In genomic region chr7:98523070-98523812, GRCm38 (mm10) we compare ENCODE assay signal across 9 mouse cellular contexts. TPM values are rescaled to one million over a fixed set of nuclear protein-coding genes. Genes with fewer than 3 reads are reported as not detected.
DNase-seq lines count a peak whose midpoint lies in the region; ATAC-seq and TF ChIP-seq lines count a peak whose summit lies in the region.
"Had no signal": no experiment of that assay in that cellular context is flagged by ENCODE, and none has a peak within 500 bp of the region (broad histone marks: within the 10 kb centered on the region; RNA-seq: fewer than 3 reads in every experiment).

No protein-coding gene starts in this region.

- H3K4me1 ChIP-seq in limb, embryonic 12.5 days (replicated peaks): peaks cover 27% of the 10 kb centered on the region
- peaks cover 14% of the 10 kb centered on the region for H3K4me1 ChIP-seq in limb, embryonic 10.5 days
- peaks cover 17% of the 10 kb centered on the region for H3K4me1 ChIP-seq in hindbrain, postnatal 0 days (ENCODE audit: insufficient read depth, low read length)

- no peak for DNase-seq in limb, embryonic 10.5 days (ENCODE audit: low spot score)
- DNase-seq in gastrocnemius, postnatal 10 days: peak; percentile 35
- DNase-seq in hindbrain, postnatal 0 days (ENCODE audit: low spot score): peak; percentile 38
- DNase-seq in lung, postnatal 14 days: peak; percentile 47
- DNase-seq in layer of hippocampus, adult 9-11 months: no peak
- DNase-seq in natural killer cell, adult 2 months (ENCODE audit: low spot score in 2 of 2): no peak
- no peak for DNase-seq in spleen, postnatal 10 days (ENCODE audit: low spot score in 2 of 2)

- no peak overlapping the region for H3K4me3 ChIP-seq in limb, embryonic 12.5 days (replicated peaks)
- H3K4me3 ChIP-seq in limb, embryonic 10.5 days: no peak overlapping the region
- no peak overlapping the region for H3K4me3 ChIP-seq in hindbrain, postnatal 0 days (ENCODE audit: low read length)

- H3K27me3 ChIP-seq in limb, embryonic 12.5 days: no peaks in the 10 kb centered on the region
- H3K27me3 ChIP-seq in limb, embryonic 10.5 days (ENCODE audit: low read depth, poor library complexity, severe bottlenecking): no peaks in the 10 kb centered on the region
- no peaks in the 10 kb centered on the region for H3K27me3 ChIP-seq in hindbrain, postnatal 0 days (ENCODE audit: insufficient read depth, low read length)

- WGBS in limb, embryonic 12.5 days: 74% methylated on average over 8 of the region's 8 CpGs
- WGBS in limb, embryonic 10.5 days: 73% methylated on average over 8 of the region's 8 CpGs
- 54% methylated on average over 8 of the region's 8 CpGs for WGBS in hindbrain, postnatal 0 days

- no peak overlapping the region for H3K9ac ChIP-seq in limb, embryonic 12.5 days (replicated peaks)
- H3K9ac ChIP-seq in hindbrain, postnatal 0 days (replicated peaks; ENCODE audit: low read length): no peak overlapping the region

- no peaks in the 10 kb centered on the region for H3K36me3 ChIP-seq in limb, embryonic 12.5 days
- no peaks in the 10 kb centered on the region for H3K36me3 ChIP-seq in limb, embryonic 10.5 days
- no peaks in the 10 kb centered on the region for H3K36me3 ChIP-seq in hindbrain, postnatal 0 days (ENCODE audit: insufficient read depth, low read length)
- H3K36me3 ChIP-seq: G1E had no signal

- TF ChIP-seq CTCF in hindbrain, postnatal 0 days (IDR thresholded peaks at IDR 0.05; ENCODE audit: low read depth): no peak

- peak overlapping the region; percentile 64; the same call in 1 of the 2 replicates for H3K27ac ChIP-seq in limb, embryonic 12.5 days
- no peak overlapping the region; the same call in 1 of the 2 replicates for H3K27ac ChIP-seq in limb, embryonic 10.5 days
- H3K27ac ChIP-seq in hindbrain, postnatal 0 days: peak overlapping the region; percentile 17

- no peak overlapping the region for H3K4me2 ChIP-seq in limb, embryonic 12.5 days
- H3K4me2 ChIP-seq in hindbrain, postnatal 0 days (ENCODE audit: low read depth, low read length): no peak overlapping the region

- no peak for ATAC-seq in limb, embryonic 12.5 days (ENCODE audit: insufficient number of reproducible peaks, insufficient read depth, low FRiP score, low TSS enrichment, low read depth)
- peak; percentile 51 for ATAC-seq in hindbrain, postnatal 0 days

- H3K9me3 ChIP-seq in limb, embryonic 12.5 days: no peaks in the 10 kb centered on the region
- no peaks in the 10 kb centered on the region for H3K9me3 ChIP-seq in limb, embryonic 10.5 days (replicated peaks)
- H3K9me3 ChIP-seq in hindbrain, postnatal 0 days (ENCODE audit: low read length): no peaks in the 10 kb centered on the region
- H3K9me3 ChIP-seq: G1E had no signal

RNA-seq across cellular contexts. Expression of gene Lrrc32, which starts 34.2 kb away (rescaled TPM):
- 2.3 and 4.6 TPM in 2 replicates for polyA plus RNA-seq in limb, embryonic 12.5 days (2016; fragmentation: Nextera tagmentation; extraction: Ambion mirVana)
- 2.8 and 3.6 TPM in 2 replicates for polyA plus RNA-seq in limb, embryonic 10.5 days (2016; fragmentation: Nextera tagmentation; extraction: Ambion mirVana)
- 1 to 10 TPM; 7.4 to 8.8 TPM for total RNA-seq in gastrocnemius, postnatal 10 days (2021)
- total RNA-seq in hindbrain, postnatal 0 days (2014; rRNA removed): 6.4 and 9.1 TPM in 2 replicates
- 3.9 and 4.7 TPM in 2 replicates for polyA plus RNA-seq in hindbrain, postnatal 0 days (2015; fragmentation: Nextera tagmentation; extraction: Ambion mirVana)
- polyA plus RNA-seq: G1E had no signal

Comparison
In these comparisons a context has a peak if more than half of its experiments do, and no peak if none do; other contexts are left out.
1. DNase-seq: peak in gastrocnemius, postnatal 10 days (single experiment), hindbrain, postnatal 0 days (single experiment) and lung, postnatal 14 days (single experiment); none in limb, embryonic 10.5 days (single experiment), layer of hippocampus, adult 9-11 months (single experiment), natural killer cell, adult 2 months (0 of 2) and spleen, postnatal 10 days (0 of 2).